ENCODE assay signal across 17 mouse cellular contexts in the genomic region with DNA sequence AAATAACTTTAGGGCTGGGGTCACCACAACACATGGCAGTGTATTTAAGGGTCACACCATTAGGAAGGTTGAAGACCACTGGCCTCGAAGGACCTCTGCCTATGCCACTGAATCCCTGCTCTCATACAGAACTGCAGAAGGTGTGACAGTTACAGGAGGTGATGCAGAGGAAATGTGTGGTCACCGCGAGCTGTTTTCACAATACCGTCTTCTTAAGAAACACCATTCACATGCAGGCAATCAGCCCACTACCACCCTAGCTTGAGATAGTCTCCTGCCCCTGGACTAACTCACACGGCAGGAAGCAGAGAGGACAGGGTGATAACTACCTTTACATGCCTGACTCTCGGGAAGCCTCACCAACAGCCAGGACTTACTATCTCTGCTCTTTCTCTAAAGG. TPM values are rescaled to one million over a fixed set of nuclear protein-coding genes. Genes with fewer than 3 reads are reported as not detected.
DNase-seq lines count a peak whose midpoint lies in the region; ATAC-seq and TF ChIP-seq lines count a peak whose summit lies in the region.
"Had no signal": no experiment of that assay in that cellular context is flagged by ENCODE, and none has a peak within 500 bp of the region (broad histone marks: within the 10 kb centered on the region; RNA-seq: fewer than 3 reads in every experiment).

No protein-coding gene starts in this region.

- peak overlapping the region; percentile 69 for H3K27ac ChIP-seq in thymus, adult 2 months (ENCODE audit: control insufficient read depth, insufficient read depth, low read length)
- no peak overlapping the region for H3K27ac ChIP-seq in limb, embryonic 10.5 days
- H3K27ac ChIP-seq: heart, embryonic 13.5 days; hindbrain, embryonic 10.5 days; stomach, postnatal 0 days had no signal

- ATAC-seq in megakaryocyte, adult 5-6 weeks (ENCODE audit: poor library complexity, severe bottlenecking), result peak; percentile 52
- ATAC-seq: forebrain, embryonic 16.5 days had no signal

- H3K27me3 ChIP-seq in thymus, adult 2 months (ENCODE audit: control insufficient read depth, insufficient read depth, low read length), result no peaks in the 10 kb centered on the region
- H3K27me3 ChIP-seq in limb, embryonic 10.5 days (ENCODE audit: low read depth, poor library complexity, severe bottlenecking), result no peaks in the 10 kb centered on the region
- H3K27me3 ChIP-seq: heart, embryonic 13.5 days had no signal

- no peak overlapping the region for H3K4me3 ChIP-seq in thymus, adult 2 months (ENCODE audit: control insufficient read depth, insufficient read depth, low read length)
- no peak overlapping the region for H3K4me3 ChIP-seq in limb, embryonic 10.5 days
- H3K4me3 ChIP-seq: heart, embryonic 13.5 days; hindbrain, embryonic 10.5 days had no signal

- H3K9me3 ChIP-seq in limb, embryonic 10.5 days (replicated peaks), result no peaks in the 10 kb centered on the region
- H3K9me3 ChIP-seq: heart, embryonic 13.5 days; hindbrain, embryonic 10.5 days had no signal

- intact Hi-C loops in left cerebral cortex, postnatal 4 days (cut with DNase I), result no loop called here

- peak; percentile 43 for DNase-seq in thymus, adult 2 months
- DNase-seq in thymus, postnatal 36 days, result no peak
- peak; percentile 83 for DNase-seq in induced T-regulatory cell, adult 2 months (ENCODE audit: low read depth)
- DNase-seq in gastrocnemius, adult 8-10 months (ENCODE audit: low spot score in 2 of 2), result no peak
- no peak for DNase-seq in limb, embryonic 10.5 days (ENCODE audit: low spot score)
- DNase-seq in left cerebral cortex, postnatal 4 days, result no peak
- DNase-seq: cerebellum, postnatal 25 days; gastrocnemius, postnatal 10 days; kidney, postnatal 4 days; lung, embryonic 14.5 days; spleen, adult 18-20 months; thymus, postnatal 25 days had no signal

- H3K36me3 ChIP-seq in thymus, adult 2 months (ENCODE audit: control insufficient read depth, insufficient read depth, low read length), result peaks cover 8% of the 10 kb centered on the region; the same call in 1 of the 2 replicates
- H3K36me3 ChIP-seq in limb, embryonic 10.5 days, result 0 out of 2 replicates have a peak, but pooled peaks cover 7% of the 10 kb centered on the region

- 9% methylated on average over 6 of the region's 6 CpGs for WGBS in thymus, adult 2 months
- 93% methylated on average over 6 of the region's 6 CpGs for WGBS in limb, embryonic 10.5 days

- TF ChIP-seq POLR2A in thymus, adult 2 months (IDR thresholded peaks at IDR 0.05; ENCODE audit: control insufficient read depth, extremely low read depth, insufficient read depth, low read length, poor library complexity), result no peak

- TF ChIP-seq CTCF in thymus, adult 2 months (IDR thresholded peaks at IDR 0.05; ENCODE audit: borderline replicate concordance, control insufficient read depth, extremely low read depth, insufficient read depth, low read length, poor library complexity), result no peak

- H3K4me1 ChIP-seq in thymus, adult 2 months (replicated peaks; ENCODE audit: control insufficient read depth, insufficient read depth, low read length), result peaks cover 71% of the 10 kb centered on the region
- no peaks in the 10 kb centered on the region for H3K4me1 ChIP-seq in limb, embryonic 10.5 days
- H3K4me1 ChIP-seq: hindbrain, embryonic 10.5 days had no signal

RNA-seq across cellular contexts. Expression of a gene that starts 25.4 kb away (rescaled TPM):
- 54.5 and 59.1 TPM in 2 replicates for polyA plus RNA-seq in thymus, adult 2 months (2012; rRNA removed)
- 38.7 and 58.8 TPM in 2 replicates for total RNA-seq in megakaryocyte, adult 5-6 weeks (2015)
- total RNA-seq in megakaryocyte, adult 5-6 weeks (2017), result 42.1 and 44.6 TPM in 2 replicates
- total RNA-seq in gastrocnemius, adult 8-10 months (2022), result 1 to 10 TPM; 2.6 to 4.5 (median 3.7) TPM
- polyA plus RNA-seq in limb, embryonic 10.5 days (2016; fragmentation: Nextera tagmentation; extraction: Ambion mirVana), result 7.1 and 8.5 TPM in 2 replicates
- 10 to 100 TPM; 16.8 to 21.9 TPM for total RNA-seq in left cerebral cortex, postnatal 4 days (2021)

Comparison
In these comparisons a context has a peak if more than half of its experiments do, and no peak if none do; other contexts are left out.
1. DNase-seq: peak in thymus, adult 2 months (single experiment) and induced T-regulatory cell, adult 2 months (single experiment); none in thymus, postnatal 36 days (0 of 2), gastrocnemius, adult 8-10 months (0 of 2), limb, embryonic 10.5 days (single experiment) and left cerebral cortex, postnatal 4 days (single experiment).